Comparison of ENCODE assay signal across 8 mouse cellular contexts in genomic region chr19:8880311-8881033, GRCm38 (mm10). TPM values are rescaled to one million over a fixed set of nuclear protein-coding genes. Genes with fewer than 3 reads are reported as not detected.
A peak's percentile ranks its signal among the peaks of the same experiment; 100 is the strongest.
DNase-seq lines count a peak whose midpoint lies in the region; ATAC-seq and TF ChIP-seq lines count a peak whose summit lies in the region.

Uqcc3 (minus strand) TSS chr19:8880923.

- H3K36me3 ChIP-seq in hindbrain, embryonic 10.5 days, result peaks cover 27% of the 10 kb centered on the region
- H3K36me3 ChIP-seq in lung, embryonic 16.5 days (ENCODE audit: control insufficient read depth, insufficient read depth, low read length), result peaks cover 5% of the 10 kb centered on the region
- H3K36me3 ChIP-seq in thymus, adult 2 months (ENCODE audit: control insufficient read depth, insufficient read depth, low read length), result no peaks in the 10 kb centered on the region

- ATAC-seq in lung, embryonic 16.5 days (ENCODE audit: low read depth), result peak; percentile 97

- H3K9ac ChIP-seq in lung, embryonic 16.5 days (ENCODE audit: low read length), result peak within 1 kb of the TSS; percentile 89

- H3K4me3 ChIP-seq in hindbrain, embryonic 10.5 days, result peak within 1 kb of the TSS; percentile 85
- peak within 1 kb of the TSS; percentile 83 for H3K4me3 ChIP-seq in lung, embryonic 16.5 days (ENCODE audit: low read length)
- peak within 1 kb of the TSS; percentile 95 for H3K4me3 ChIP-seq in thymus, adult 2 months (ENCODE audit: control insufficient read depth, insufficient read depth, low read length)

- TF ChIP-seq CTCF in thymus, adult 2 months (IDR thresholded peaks at IDR 0.05; ENCODE audit: borderline replicate concordance, control insufficient read depth, extremely low read depth, insufficient read depth, low read length, poor library complexity), result no peak

- peak; percentile 93 for TF ChIP-seq POLR2A in thymus, adult 2 months (IDR thresholded peaks at IDR 0.05; ENCODE audit: control insufficient read depth, extremely low read depth, insufficient read depth, low read length, poor library complexity)

- H3K9me3 ChIP-seq in hindbrain, embryonic 10.5 days, result no peaks in the 10 kb centered on the region
- H3K9me3 ChIP-seq in lung, embryonic 16.5 days (ENCODE audit: control insufficient read depth, low read length), result no peaks in the 10 kb centered on the region

- H3K27ac ChIP-seq in hindbrain, embryonic 10.5 days, result peak within 1 kb of the TSS; percentile 91
- peak within 1 kb of the TSS; percentile 83 for H3K27ac ChIP-seq in lung, embryonic 16.5 days (ENCODE audit: low read length)
- peak within 1 kb of the TSS; percentile 66 for H3K27ac ChIP-seq in thymus, adult 2 months (ENCODE audit: control insufficient read depth, insufficient read depth, low read length)

- H3K4me1 ChIP-seq in hindbrain, embryonic 10.5 days (replicated peaks), result peaks cover 14% of the 10 kb centered on the region
- no peaks in the 10 kb centered on the region; the same call in 1 of the 2 replicates for H3K4me1 ChIP-seq in lung, embryonic 16.5 days (replicated peaks; ENCODE audit: control insufficient read depth, insufficient read depth, low read length)
- H3K4me1 ChIP-seq in thymus, adult 2 months (replicated peaks; ENCODE audit: control insufficient read depth, insufficient read depth, low read length), result peaks cover 5% of the 10 kb centered on the region

- no peaks in the 10 kb centered on the region for H3K27me3 ChIP-seq in hindbrain, embryonic 10.5 days (ENCODE audit: insufficient read depth, poor library complexity, severe bottlenecking)
- H3K27me3 ChIP-seq in lung, embryonic 16.5 days (ENCODE audit: control insufficient read depth, insufficient read depth, low read depth, low read length), result no peaks in the 10 kb centered on the region
- H3K27me3 ChIP-seq in thymus, adult 2 months (ENCODE audit: control insufficient read depth, insufficient read depth, low read length), result no peaks in the 10 kb centered on the region

- WGBS in hindbrain, embryonic 10.5 days, result under 1% methylated on average over 42 of the region's 42 CpGs
- under 1% methylated on average over 42 of the region's 42 CpGs for WGBS in lung, embryonic 16.5 days
- under 1% methylated on average over 42 of the region's 42 CpGs for WGBS in thymus, adult 2 months

- H3K4me2 ChIP-seq in lung, embryonic 16.5 days (ENCODE audit: low read depth, low read length), result peak within 1 kb of the TSS; percentile 82

- peak; percentile 91 for DNase-seq in Muller cell, postnatal 12 days (ENCODE audit: inconsistent ontology term)
- peak; percentile 90 for DNase-seq in cerebellum, adult 9-11 months
- peak; percentile 88 to 93 for DNase-seq in frontal cortex, adult 2 months (ENCODE audit: extremely low spot score in 1 of 2, low spot score in 1 of 2)
- DNase-seq in hindbrain, embryonic 10.5 days (ENCODE audit: low spot score), result peak; percentile 85
- peak; percentile 91 for DNase-seq in layer of hippocampus, adult 9-11 months
- peak; percentile 87 for DNase-seq in ovary, adult 18-20 months (ENCODE audit: low spot score)
- DNase-seq in thymus, adult 2 months, result peak; percentile 93

RNA-seq across cellular contexts. Expression of gene Uqcc3, which starts in this region (rescaled TPM):
- 67.7 and 70.4 TPM in 2 replicates for polyA plus RNA-seq in frontal cortex, adult 2 months (2012; rRNA removed)
- polyA plus RNA-seq in hindbrain, embryonic 10.5 days (2016; fragmentation: Nextera tagmentation; extraction: Ambion mirVana), result 57.9 and 62.5 TPM in 2 replicates
- polyA plus RNA-seq in lung, embryonic 16.5 days (2015; fragmentation: Nextera tagmentation; extraction: Ambion mirVana), result 63.5 and 64.0 TPM in 2 replicates
- 38.7 and 39.2 TPM in 2 replicates for polyA plus RNA-seq in thymus, adult 2 months (2012; rRNA removed)

Comparison
In these comparisons a context has a peak if more than half of its experiments do, and no peak if none do; other contexts are left out.
1. Peak in every context shown above with its lines: DNase-seq, ATAC-seq, H3K4me3 ChIP-seq and H3K27ac ChIP-seq.